Mouse (Mus musculus): ENCODE data around the gene Ugt1a7c.

DNA sequence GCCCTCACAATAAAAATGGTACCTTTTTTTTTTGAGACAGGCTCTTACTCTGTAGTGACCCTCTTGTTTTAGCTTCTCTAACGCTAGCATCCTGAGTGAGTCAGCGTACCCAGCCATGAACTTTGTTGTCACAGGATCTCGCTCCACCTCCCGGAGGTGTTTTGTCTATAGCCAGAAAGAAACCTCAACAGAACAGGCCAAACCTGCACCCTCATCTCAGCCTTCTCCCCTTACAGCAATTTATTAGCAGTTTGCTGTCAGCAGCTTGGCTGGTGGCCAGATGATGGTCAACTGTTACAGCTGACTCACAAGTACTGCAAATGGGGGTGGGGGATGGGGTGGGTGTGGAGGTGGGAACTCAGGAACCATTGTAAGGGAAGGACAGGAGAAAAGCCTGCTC is 167.4 kb downstream of the Ugt1a7c start:
- TF ChIP-seq CTCF (IDR thresholded peaks at IDR 0.05; ENCODE audit: control insufficient read depth, insufficient read depth, insufficient read length) (no peak), MYOD1 (IDR thresholded peaks at IDR 0.05; ENCODE audit: control insufficient read depth, insufficient read length, low read depth) (no peak), USF1 (IDR thresholded peaks at IDR 0.05; ENCODE audit: low read depth) (no peak), MAX (IDR thresholded peaks at IDR 0.05) (no peak)

All from C2C12 (cell line).